Mouse (Mus musculus) layer of hippocampus, adult 11-12 months (tissue): Measurements from ENCODE around the gene Armc9.

Experiments used
- DNase-seq: peaks from one replicate; pipeline ENCODE4 v3.0.0; 2022; ENCODE audit warnings: low spot score

Armc9 gene

GRCm38 (mm10) chr1:86174602-86175001 lies 20.0 kb downstream of the Armc9 start:
- DNase-seq: no peak

DNA sequence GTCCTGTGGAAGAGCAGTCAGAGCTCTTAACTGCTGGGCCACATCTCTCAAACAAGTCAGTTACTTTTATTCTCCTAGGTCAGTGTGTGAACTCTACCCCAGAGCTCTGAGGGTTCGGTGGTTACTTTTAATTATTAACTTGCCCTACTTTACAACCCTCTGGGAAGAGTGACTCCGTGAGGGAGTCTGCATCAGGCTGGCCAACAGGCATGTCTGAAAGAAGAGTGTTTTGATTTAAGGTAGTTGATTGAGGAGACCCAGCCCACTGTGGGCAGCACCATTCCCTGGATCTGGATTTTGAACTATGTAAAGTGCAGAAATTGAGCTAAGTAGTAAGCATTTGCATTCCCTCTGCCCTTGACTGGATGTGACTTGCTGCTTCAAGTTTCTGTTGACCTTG lies 21.5 kb downstream of the Armc9 start:
- DNase-seq: no peak

GRCm38 (mm10) chr1:86178462-86179253 lies 24.1 kb downstream of the Armc9 start:
- DNase-seq: peak; percentile 84

DNA sequence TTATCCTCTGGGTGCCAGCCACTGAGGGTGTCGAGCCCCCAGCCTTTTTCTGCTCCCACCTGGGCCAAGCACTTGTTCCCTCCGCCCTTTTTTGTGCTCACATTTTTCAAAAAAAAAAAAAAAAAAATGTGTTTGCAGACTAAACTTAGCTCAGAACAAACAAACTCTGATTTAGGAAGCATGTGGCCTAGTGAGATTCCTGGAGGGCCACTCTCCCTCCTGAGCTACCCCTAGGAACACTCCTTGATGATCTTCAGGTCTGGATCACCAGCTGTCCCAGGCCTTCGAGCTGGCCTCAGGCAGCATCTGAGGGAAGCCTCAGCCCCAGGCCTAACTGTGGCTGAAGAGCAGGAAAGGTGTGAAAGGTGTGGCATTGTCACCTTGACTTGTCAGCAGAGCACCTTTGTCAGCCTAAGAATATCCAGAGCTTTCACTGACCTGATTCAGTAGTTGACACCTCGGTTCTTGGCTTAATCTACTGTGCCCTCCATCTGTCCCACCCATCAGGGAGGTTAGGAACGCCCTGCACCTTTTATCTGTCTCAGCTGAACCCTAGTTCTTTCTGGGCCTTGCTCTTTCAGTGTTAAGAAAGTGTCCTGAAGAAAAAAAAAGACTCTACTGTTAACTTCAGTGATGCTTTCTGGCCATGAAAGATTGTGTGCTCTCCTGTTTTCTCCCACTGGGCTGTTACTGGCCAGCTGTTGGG lies 27.6 kb downstream of the Armc9 start:
- DNase-seq: no peak

DNA sequence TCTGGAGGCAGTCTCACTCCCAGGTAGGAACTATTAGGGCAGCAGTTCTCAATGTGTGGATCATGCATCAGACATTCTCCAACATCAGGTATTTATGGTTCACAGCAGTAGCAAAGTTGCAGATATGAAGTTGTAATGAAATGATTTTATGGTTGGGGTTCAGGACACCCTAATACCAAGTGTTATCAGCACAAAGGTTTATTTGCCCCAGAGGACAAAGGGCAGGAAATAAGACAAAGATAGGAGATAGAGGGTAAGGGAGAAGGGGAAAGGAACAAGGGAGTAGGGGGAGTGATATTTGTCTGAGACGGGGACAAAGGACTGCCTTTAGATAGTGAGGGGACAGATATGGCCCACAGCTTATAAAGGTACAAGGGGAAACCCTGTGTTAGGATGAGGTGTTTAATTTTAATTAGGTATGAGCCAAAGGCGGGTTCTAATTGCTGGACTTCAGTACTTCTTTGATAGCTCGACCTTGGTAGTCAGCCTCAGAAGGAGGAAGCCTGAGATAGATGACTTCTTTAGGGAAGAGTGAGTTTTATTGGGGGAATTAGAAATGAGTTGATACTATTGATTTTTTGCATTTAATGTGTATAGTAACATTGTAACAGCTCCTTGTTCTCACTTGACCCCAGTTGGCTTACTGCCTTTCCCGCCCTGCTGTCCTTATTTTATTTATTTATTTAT lies 29.1 kb downstream of the Armc9 start:
- DNase-seq: no peak

GRCm38 (mm10) chr1:86186762-86187161 lies 32.2 kb downstream of the Armc9 start:
- DNase-seq: no peak

- no peak for DNase-seq
Measured at GRCm38 (mm10) chr1:86187856-86188255, 33.3 kb downstream of the Armc9 start.

DNA sequence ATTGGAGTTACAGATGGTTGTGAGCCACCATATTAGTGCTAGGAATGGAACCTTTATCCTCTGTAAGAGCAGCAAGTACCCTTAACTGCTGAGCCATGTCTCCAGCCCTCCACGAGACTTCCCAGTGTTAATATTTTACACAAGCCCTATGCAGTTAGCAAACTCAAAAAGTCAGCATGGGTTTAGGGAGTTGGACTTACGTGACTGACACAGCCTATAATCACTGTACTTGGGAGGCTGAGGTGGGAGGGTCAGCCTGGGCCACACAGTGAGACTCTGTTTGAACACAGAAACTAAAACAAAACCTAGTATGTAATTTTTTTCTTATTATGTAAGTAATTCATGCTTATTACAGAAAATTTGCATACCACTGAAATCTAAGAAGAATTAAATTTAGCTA lies 33.7 kb downstream of the Armc9 start:
- no peak for DNase-seq

- no peak for DNase-seq
Measured at GRCm38 (mm10) chr1:86189034-86189702, 34.6 kb downstream of the Armc9 start.

DNA sequence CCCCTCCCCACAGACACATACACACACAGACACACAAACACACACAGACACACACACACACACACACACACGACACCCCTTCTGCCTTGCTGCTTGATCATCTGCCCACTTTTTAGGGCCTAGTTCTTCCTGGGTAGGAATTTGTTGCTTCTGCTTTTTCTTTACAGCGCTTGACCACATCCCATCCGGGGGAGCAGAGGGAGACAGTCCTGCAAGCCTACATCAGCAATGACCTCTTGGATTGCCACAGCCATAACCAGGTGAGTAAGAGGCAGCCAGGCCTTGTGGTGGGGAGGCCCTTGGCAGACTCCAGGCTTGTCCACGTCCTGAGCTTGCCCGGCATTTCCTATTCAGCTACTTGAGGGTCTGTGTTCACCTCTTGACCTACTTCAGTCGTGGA lies 36.3 kb downstream of the Armc9 start:
- DNase-seq: no peak

- DNase-seq: no peak
Measured at GRCm38 (mm10) chr1:86194044-86194443, 39.5 kb downstream of the Armc9 start.

GRCm38 (mm10) chr1:86198276-86198675 lies 43.7 kb downstream of the Armc9 start:
- no peak for DNase-seq

DNA sequence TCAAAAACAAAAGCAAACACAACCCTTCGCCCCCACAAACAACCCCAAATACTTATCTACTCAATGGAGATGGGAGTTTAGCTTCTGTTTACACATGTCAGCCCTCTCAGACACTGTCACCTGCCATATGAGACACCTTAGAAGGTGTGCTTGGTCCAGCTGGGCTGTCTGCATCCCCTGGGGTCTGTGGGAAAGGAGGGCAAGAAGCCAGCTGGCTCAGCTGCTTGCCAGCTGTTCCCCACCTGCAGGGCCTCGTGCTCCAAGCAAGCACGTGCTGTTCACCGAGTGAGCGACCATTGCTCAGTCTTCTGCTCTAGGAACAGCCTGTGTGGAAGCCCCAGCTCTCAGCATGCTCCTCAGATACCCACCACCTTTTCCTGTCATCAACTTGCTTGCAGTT lies 44.4 kb downstream of the Armc9 start:
- no peak for DNase-seq

DNA sequence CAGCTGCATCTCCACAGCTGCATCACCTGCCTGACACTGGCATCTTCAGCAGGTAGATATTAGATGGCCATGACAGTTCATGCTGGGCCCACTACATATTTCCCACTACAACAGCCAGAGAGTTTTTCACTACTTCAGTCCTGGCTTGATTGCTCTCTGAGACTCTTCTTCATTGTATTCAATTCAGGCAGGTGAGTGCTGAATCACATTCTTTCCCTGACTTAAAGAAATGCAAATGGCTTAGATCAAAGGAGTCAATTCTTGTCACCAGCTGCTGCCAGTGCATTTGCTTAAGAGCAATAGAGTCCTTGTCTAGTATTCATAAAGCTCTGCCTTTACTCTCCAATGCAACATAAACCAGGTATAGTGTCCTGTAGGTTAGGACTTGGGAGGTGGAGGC lies 46.7 kb downstream of the Armc9 start:
- DNase-seq: no peak

DNA sequence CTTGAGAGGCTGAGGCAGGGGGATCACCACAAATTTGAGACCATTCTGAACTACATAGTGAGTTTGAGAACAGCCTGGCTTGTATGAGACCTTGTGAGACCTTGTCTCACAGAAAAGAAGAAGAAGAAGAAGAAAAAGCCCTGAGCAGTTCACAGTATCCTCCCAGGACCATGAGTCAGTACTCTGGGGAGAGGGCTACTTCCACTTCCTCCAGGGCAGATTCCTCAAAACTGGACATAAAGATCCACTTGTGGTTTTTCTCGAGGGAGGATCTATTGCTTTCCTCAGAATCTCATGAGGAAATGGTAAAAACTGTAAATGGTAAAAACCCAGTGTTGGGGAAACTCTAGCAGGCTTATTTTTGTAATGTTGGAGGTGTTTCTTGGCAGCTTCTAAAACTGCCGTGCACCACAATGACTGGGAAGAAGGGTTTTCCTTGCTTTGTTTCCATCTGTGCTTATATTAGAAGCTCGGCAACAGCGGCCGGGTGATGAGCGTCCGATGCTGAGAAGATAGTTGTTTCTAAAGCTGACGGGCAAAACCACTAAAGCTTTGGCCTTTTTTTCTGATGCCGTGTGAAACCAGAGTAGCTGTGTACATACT lies 48.1 kb downstream of the Armc9 start:
- DNase-seq: no peak

GRCm38 (mm10) chr1:86210676-86211075 lies 56.1 kb downstream of the Armc9 start:
- DNase-seq: no peak

GRCm38 (mm10) chr1:86211498-86211897 lies 56.9 kb downstream of the Armc9 start:
- DNase-seq: no peak

- no peak for DNase-seq
Measured at GRCm38 (mm10) chr1:86212731-86213130, 58.2 kb downstream of the Armc9 start.

GRCm38 (mm10) chr1:86214158-86214557 lies 59.6 kb downstream of the Armc9 start:
- peak; percentile 90 for DNase-seq

- no peak for DNase-seq
Measured at GRCm38 (mm10) chr1:86215297-86215696, 60.7 kb downstream of the Armc9 start.

DNA sequence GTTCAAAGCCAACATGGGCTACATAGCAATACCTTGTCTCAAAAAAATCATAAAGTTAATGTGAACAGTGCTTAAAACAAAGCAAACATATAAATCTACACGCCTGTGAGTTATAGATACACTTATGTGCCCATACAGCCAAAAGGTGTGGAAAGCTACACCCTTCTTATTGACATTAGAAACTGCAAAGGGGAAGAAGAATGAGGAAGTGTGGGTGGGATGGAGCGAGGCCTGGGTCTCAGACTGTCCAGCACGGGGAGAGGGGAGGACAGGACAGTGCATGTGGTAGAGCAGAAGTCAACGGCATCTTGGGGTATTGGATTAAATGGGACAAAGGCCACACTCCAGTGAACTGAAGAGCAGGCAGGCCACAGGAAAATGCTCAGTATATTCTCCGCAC lies 61.8 kb downstream of the Armc9 start:
- no peak for DNase-seq

DNA sequence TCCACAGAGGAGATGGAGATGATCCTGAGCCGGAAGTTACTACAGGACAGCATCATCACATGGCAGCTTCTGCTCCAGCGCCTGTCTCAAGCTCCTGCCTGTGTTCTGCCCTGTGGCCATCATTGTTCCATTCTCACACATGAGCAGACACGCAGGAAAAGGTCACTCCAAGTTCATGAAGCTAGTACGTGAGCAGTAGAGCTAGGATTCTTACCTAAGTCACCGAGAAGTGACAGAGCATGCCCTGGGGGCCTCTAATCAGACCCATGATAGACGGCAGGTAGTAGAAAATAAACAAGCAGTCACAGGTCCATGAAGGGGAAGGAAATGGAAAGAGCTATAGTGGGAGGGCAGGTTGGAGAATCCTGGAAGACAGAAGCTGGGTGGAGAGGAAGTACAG lies 63.4 kb downstream of the Armc9 start:
- no peak for DNase-seq
